Mouse (Mus musculus): ENCODE measurements around the gene Tepp.

Gene Tepp

DNA sequence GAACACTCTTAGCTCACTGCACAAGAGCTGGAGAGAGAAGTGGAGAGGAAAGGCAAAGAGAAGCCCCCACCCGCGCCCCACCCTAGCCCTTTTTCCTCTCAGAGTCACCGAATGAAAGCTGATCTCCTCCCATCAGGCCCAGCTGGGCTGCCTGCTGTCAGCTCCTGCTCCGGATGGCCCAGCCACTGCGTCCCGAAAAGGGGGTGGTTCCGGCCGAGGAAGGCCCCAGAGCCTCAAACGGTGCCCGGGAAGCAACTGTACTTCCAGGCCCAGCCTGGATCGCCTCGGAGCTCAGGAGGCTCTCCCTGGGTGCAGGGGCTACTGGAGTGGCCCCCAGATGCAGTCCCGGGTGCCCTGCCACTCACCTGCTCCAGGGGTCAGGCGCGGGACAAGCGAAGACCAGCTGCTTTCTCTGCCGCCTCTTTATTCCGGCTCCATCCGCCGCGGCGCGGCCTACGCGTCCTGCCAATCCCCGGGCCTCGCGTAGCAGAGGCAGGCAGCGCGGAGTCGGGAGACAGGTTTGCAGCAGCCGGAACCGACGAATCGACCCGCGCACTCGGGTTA is 20.9 kb downstream of the Tepp start:
- in situ Hi-C loops (cut with MboI, MseI), result loop anchor here (5.0 to 10.0 kb wide), 2 partner anchors 101 to 246 kb away; partner anchors contain the start of genes Cfap20 and Katnb1

DNA sequence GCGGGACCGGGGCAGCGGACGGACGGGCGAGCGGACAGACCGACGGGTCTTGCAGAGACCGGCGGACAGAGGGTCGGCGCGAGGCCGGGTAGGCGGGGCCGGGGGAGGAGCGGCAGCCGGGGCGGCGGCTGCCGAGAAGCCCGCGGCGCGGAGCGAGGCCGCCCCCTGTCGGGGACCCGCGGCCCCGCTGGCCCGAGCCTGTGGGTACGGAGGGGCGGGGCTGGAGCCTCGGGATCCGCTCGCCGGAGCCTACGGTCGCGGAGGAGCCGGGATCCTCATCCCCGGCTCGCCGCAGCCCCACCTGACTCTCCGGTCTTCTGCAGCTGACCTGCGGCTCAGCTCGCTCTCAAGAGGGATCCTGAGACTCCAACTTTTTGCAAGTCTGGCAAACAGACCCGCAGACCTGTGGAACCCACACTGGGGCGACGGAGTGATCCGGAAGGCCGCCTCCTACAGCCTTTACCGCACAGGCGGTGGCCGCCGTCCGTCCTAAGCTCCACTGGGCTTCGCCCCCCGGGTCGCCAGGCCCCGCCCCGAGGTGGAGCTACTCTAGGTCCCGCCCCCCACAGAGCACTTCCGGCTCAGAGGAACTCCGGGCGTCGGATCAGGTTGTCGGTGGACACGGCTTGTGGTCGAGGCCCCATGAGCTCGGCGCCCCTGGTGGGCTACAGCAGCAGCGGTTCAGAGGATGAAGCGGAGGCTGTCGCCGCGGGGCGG is 21.5 kb downstream of the Tepp start, which contains the start of the genes Zfp319 and Usb1:
TSS of gene Zfp319 (minus strand) at position 231 of the 717 bp plus-strand sequence.
TSS of gene Usb1 (plus strand) at position 565 of the 717 bp plus-strand sequence.
- in situ Hi-C loops (cut with MboI, MseI), result loop anchor here (5.0 to 10.0 kb wide), 2 partner anchors 100 to 247 kb away; partner anchors contain the start of genes Cfap20 and Katnb1

DNA sequence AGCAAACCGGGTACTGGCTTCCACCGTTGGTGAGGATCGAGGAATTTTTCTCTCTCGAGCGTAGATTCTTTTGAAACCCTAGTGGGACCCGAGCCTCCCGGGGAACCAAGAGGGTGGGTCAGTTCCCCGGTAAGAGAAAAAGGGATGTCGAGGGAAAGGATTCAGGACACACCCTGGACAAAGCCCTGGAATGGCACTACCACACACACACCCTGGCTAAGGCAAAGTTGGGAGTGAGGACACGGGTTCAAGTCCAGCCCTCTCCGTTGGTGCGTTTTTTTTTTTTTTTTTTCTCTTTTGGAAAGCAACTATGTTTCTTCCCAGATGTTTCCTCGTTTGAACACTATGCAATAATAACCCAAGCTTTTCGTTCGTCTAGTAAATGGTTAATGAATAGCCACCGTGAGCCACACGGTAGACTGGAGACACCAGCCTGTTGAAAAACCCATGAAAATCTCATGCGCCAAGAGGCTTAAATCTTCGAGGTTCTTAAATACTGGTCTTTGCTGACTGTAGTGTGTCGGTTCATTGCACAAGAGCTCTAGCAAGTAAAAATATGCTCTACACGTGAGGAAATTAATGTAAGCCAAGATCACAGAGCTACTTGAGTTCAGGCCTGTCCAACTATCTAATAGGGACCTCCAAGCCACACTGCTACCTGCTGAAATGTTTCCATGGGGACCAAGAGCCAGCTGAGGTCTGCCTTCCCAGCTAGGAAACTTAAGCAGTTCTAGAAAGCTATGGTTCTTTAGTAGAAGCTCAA is 22.3 kb downstream of the Tepp start:
- in situ Hi-C loops (cut with MboI, MseI), result loop anchor here (5.0 to 10.0 kb wide), 2 partner anchors 100 to 248 kb away; partner anchors contain the start of genes Cfap20 and Katnb1

DNA sequence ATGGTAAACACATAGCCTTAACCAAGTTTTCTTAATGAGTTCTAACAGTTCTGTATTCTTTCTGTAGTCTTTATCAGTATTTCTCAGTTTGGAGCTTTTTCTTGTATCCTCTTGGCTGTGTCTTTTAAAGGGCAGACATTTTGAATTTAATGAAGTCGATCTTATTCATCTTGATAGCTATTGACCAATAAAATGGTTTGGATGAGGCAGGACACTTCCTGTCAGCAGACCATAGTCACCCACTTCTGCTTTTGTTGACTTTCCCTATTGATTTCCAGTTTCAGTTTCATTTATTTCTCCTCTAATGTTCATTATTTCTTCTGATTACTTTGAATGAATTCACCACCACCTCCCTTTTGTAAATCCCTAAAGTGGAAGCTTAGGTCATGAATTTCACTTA is 25.3 kb downstream of the Tepp start:
- in situ Hi-C loops (cut with MboI, MseI), result loop anchor here (10.0 kb wide), 1 partner anchor 251 kb away; the partner anchor contains the start of gene Katnb1

DNA sequence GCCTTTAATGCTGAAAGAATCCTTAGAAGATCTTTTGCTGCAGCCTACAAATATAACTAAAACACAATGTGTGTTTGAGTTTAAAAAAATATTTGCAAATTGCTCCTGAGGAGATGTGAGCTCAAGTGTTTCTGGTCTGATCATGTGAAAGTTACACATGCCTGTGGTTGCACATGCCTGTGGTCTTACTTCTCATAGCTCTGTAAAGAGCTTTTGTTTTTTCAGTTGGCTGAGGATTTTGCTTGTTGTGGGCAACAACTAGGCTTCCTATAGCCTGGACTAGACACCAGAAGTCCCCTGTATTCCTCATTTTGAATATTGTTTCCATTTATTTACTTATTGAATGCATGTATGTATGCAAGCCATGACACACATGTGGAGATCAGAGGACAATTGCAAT is 26.0 kb downstream of the Tepp start:
- in situ Hi-C loops (cut with MboI, MseI), result loop anchor here (10.0 kb wide), 1 partner anchor 252 kb away; the partner anchor contains the start of gene Katnb1

DNA sequence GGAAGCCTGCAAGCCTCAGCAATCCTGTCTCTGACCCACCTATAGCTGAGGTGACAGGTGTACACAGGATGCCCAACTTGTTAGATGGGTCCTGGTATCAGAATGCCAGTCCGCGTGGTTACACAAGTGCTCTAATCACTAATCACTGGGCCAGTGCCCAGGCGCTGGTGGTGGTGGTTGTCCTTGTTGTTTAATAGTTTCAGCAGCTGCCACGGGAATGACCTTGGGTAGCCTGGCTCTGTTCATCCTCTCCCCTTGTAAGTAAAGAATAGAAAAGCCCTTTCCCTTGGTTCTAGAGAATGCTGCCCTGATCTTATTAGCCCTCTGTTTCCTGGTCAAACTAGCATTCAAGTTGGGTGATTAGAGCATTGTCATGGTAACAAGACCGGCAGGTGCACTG is 31.4 kb downstream of the Tepp start:
- in situ Hi-C loops (cut with MboI, MseI), result no loop called here

DNA sequence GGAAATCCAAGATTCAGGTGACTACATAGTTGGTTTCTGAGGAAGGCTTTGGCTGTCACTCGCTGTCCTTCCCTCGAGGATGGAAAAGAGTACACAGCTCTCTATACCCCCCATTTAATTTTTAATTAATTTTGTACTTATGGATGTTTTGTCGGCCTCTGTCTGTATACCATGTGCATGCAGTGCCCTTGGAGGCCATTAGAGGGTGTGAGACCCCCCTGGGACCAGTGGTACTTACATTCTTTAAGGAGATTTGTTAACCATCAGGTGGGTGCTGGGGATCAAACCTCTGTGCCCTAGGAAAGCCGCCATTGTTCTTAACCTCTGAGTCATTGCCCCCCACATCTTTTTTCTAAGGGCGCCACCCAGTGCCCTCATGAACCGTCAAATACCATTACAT is 34.3 kb downstream of the Tepp start:
- in situ Hi-C loops (cut with MboI, MseI), result no loop called here

DNA sequence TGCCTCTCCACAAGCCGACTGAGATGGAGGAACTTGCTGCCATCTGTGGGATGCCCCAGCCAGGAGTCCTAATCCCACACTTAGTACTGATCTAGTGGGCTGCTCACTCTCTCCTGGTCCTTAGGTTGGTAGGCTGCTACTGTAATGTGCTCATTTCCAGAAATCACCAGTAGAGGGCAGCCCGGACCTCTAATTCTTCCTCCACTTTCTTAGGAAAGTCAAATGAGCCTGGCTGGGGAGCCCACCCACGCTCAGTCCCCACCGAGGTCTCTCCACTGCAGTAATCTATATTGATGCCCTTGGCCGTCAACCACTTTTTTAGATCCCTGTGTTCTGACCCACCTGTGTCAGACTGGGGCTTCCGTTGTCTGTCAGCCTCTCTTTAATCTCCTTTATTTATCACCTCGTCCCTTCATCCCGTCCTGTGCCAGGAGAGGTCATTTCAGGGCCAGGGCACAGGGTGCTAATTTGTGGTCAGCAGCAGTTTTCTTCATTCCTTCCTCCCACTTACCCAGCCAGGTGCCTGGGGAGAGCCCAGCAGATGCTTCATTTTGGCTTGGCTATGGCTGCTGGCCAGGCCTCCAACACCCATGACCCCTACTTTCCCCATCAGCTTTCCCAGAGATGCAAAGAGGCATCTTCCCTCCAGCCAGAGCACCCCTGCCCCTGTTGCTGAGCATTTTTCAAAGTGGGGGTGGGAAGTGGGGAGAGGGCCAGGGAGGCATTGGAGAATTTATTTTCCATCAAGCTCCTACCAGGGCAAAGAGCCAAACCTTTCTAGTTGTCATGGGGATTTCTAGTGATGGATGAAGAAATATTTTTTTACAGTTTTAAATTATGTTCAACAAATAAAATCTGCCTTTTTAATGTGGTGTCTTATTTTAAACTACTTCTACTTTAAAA is 36.5 kb downstream of the Tepp start:
- in situ Hi-C loops (cut with MboI, MseI), result no loop called here

DNA sequence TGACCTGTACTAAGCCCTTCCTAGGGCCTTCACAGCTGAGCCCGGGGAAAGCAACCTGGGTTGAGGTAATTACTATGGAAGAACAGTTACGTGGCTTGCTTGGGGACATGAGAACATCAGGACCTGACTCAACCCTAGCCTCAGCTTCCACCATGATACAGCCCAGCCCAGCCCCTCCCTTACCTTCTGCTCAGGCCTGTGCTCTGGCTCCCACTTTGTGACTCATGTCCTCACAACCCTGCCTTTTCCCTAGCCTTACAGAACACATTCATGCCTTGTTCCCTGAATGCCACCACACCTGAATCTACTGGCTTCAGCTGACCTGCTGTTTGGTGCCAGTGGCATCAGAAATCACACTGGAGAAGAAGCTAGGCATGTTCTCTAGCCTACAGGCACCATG is 38.0 kb downstream of the Tepp start:
- in situ Hi-C loops (cut with MboI, MseI), result no loop called here

DNA sequence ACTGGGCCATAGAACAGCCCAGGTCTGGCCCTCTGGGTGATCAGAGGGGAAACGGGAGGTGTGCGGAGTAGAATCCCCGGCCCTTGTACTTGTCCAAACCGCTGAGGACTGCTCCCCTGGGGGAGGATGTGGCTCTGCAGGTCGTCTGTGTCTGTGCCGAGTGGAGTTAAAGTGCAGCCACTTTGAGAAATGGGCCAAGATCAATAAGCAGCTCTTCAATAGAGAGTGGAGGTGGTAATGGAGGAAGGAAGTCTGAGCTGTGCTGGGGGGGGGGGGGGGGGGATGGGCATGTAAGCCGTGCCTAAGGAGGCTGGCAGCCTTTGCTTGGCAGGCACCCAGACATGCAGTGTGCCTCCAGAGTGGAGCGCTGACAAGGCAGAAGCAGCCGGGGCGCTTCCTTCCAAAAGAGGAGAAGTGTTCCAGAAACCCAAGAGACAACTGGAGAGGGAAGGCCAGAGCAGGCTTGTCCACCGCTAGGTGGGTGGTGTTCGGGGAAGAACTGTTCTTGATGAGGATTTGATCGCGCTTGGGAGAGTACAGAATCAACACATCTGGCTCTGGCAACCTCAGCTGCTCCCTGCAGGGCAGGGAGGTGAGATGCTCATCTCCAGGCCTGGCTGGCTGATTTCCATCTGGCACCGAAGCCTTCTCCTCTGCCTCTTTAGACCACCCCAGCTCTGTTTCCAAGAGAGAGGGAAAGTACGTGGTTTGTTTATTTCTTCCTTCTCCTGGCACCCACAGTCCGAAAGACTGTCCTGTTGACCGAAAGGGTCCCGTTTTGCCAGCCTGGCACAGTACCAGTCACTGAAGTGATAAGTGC is 38.7 kb downstream of the Tepp start:
- in situ Hi-C loops (cut with MboI, MseI), result no loop called here

DNA sequence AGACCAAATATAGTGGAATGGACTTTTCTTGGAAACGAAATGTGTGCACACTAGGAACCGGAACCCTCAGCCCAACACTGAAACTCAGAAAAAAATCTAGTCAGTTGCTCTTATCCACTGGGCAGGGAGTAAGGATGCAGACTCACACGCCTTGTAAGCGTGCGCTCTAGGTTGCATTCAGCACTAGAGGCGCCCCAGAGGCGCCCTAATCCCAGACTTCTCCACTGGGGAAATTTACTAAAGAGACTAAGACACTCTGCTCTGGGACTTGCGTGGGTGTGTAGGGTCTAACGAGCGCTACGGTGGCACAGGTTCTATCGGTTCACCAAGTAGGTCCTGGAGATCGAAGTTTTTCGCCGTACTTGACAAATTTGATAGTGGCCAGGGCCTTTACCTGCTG is 41.1 kb downstream of the Tepp start:
- in situ Hi-C loops (cut with MboI, MseI), result loop anchor here (10.0 kb wide), 1 partner anchor 493 kb away; no protein-coding TSS in a partner anchor

DNA sequence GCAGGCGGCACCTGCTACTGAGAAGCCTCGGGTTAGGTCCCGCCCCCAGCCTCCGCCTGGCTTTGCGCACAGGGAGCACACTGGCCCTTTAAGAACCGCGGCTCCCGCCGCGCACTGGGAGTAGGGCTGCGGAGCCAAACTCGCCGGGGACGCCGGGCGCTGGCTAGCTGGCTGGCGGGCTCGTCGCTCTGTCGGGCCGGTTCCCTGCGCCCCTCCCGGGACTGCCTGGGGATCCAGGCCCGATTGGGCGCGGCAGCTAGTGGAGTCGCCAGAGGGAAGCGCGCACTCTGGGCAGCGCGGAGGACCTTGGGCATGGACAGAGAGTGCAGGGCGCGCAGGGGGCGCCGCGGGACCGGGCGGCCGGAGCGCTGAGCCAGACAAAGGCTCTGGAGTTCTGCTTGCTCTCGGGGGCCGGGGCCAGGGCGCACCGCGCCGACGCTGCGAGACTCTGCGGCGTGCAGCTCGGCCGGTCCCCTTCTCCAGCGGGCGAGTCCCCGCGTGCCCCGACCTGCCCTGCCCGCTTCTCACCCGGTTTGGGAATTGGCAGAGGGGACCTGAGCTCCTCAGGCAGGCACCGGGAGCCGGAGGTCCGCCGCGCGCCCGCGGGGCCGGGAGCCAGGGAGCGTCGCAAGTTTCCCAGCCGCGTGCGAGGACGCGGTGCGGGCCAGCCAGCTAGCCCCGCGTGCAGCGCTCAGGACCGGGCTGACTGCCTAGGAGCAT is 41.9 kb downstream of the Tepp start, which contains the start of gene Mmp15:
TSS of gene Mmp15 (plus strand) at position 118 of the 720 bp plus-strand sequence.
- in situ Hi-C loops (cut with MboI, MseI), result loop anchor here (10.0 kb wide), 1 partner anchor 492 kb away; no protein-coding TSS in a partner anchor

DNA sequence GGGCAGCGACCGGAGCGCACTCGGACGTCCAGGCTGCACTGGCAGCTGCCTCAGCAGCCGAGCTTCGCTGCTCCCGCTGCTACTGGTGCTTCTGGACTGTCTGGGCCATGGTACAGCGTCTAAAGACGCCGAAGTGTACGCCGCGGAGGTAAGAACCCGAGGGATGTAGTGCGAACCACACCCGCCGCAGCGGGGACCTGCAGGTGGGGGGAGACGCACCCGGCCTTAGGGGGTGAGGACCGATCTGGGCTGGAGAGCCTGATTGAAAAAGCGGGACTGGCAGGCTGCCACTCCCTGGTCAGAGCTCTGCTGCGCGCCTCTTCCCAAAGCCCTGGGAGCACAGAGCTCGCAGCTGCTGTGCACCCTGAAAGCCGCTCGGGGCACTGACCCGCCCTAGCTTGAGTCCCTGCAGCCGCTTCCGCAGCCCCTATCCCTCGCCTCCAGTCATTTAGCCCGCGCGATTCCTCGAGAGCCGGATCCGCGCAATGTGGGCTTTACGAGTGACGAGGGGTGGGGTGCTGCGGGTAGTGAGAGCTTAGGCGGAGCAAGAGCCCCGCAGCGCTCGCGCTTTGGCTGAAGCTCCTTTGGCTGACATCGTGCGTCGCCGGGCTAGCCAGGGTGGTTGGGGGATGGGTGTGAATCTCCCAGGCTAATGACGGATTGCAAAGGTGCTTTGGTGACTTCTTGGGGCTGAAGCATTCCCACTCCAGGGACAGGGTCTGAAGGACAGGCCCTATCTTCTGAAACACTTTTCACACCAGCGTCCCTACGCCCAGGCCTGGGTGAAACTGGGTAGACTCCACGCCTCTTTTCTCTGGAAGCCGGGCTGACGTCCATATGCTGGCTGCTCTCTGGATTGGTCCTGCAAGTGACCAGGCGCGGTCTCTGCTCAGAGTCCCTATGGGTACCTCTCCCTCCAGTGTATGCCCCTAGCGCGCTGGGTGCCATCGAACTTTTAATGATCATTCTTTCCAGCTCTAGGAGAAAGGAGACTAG is 42.8 kb downstream of the Tepp start:
- in situ Hi-C loops (cut with MboI, MseI), result loop anchor here (10.0 kb wide), 1 partner anchor 492 kb away; no protein-coding TSS in a partner anchor

DNA sequence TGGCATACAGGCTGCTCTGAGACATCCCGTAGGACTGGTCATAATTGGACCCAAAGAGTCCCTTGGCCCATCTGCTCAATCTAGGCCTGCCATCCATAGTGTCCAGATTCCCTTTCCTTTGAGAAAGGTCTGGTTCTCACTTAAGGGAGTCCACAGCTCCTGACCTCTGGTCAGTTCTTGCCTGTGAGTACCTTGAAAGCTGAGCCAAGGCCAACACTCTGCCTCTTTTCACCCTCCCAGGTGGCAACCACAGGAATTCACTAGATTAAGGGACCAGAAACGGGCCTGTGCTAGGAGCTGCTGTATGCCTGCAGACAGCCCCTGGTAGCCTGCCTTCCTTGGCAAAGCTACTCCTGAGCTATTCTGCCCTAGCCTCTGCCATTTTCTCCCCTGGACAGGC is 44.2 kb downstream of the Tepp start:
- in situ Hi-C loops (cut with MboI, MseI), result loop anchor here (10.0 kb wide), 1 partner anchor 490 kb away; no protein-coding TSS in a partner anchor

DNA sequence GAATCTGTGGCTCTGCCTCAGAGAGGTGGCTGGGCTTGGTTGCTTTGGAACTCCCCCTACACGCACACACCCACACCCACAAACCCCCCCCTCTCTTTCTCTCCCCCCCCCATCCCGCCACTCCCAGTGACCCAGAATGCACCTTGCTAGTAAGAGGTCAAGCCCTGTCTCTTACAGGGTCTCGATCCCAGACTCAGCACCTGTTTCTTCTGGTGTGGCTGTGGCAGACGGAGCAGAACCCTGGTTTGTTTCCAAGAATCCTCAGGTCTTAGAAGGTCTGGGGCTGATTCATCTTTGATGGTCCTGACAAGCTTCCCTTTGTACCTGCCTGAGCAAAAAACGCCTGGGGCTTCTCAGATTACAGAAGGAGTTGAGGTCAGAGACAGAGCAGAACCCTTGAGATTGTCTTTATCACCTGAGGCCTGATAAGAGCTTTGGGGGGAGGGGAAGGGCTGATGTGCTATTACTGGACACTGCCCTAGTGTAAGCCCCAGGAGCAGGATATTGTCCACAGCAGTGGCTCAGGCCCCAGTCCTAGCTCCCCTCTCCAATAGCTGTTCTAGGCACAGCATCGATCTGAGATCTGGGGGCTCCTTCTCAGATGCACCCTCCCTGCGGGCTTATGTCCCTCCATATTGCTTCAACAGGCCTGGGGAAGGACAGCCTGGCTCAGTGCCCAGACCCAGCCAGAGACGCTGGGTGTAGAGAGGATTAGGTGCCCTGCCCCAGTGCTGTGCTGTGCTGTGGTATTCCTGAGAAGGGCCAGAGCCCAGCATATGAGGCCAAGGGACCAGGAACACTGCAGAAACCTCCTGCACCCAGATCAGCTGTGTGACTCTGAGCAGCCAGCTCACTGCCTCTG is 48.4 kb downstream of the Tepp start:
- in situ Hi-C loops (cut with MboI, MseI), result loop anchor here (10.0 kb wide), 1 partner anchor 486 kb away; no protein-coding TSS in a partner anchor

DNA sequence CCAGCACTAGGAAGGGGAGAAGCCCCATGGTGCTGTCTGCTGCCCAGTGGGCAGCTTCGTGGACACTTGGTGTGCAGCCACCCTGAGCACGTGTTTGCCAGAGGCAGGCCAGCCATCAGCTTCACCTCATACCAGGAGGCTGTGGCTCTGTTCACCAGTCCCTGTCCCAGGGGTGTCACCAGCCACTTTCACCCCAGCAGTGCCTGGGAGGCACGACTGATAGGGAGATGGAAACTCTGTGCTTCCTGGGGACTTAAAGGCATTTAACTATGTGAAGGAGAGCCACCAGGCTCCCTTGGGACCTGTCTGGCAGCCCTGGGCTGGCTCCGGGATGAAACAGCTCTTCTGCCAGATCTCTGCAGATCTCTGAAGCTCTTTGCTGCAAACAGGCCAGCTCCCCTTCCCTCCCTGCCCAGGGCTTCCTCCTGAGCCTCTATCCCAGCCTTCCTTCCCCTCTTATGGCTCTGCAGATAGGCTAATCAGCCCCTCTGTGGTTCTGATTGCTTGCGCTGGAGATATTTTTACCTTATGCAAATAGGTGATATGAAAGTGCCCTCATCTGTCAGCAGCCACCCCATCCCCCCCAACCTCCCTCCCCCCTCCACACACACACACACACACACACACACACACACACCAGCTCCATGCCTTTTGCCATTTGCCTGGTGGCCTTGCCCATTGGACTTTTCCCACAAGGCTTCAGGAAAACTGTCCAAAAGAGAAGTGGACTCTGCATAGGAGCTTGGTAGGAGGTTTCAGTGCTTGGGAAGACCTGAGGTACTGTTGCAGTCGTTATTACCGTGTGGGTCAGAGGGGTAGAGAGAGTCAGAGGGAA is 50.0 kb downstream of the Tepp start:
- in situ Hi-C loops (cut with MboI, MseI), result no loop called here
